Mouse (Mus musculus): ENCODE data around the gene Cbx6.

The Cbx6 gene
- long read RNA-seq, experiment 1, full-length matches to known transcripts, result 2 of 3 reads
- long read RNA-seq, experiment 1, partial matches to known transcripts, result 1 of 3 reads
- long read RNA-seq, experiment 1, other reads (novel, unspliced or antisense), result 0 of 3 reads
- long read RNA-seq, experiment 2, full-length matches to known transcripts, result 3 of 3 reads
- long read RNA-seq, experiment 2, partial matches to known transcripts, result 0 of 3 reads
- long read RNA-seq, experiment 2, other reads (novel, unspliced or antisense), result 0 of 3 reads

DNA sequence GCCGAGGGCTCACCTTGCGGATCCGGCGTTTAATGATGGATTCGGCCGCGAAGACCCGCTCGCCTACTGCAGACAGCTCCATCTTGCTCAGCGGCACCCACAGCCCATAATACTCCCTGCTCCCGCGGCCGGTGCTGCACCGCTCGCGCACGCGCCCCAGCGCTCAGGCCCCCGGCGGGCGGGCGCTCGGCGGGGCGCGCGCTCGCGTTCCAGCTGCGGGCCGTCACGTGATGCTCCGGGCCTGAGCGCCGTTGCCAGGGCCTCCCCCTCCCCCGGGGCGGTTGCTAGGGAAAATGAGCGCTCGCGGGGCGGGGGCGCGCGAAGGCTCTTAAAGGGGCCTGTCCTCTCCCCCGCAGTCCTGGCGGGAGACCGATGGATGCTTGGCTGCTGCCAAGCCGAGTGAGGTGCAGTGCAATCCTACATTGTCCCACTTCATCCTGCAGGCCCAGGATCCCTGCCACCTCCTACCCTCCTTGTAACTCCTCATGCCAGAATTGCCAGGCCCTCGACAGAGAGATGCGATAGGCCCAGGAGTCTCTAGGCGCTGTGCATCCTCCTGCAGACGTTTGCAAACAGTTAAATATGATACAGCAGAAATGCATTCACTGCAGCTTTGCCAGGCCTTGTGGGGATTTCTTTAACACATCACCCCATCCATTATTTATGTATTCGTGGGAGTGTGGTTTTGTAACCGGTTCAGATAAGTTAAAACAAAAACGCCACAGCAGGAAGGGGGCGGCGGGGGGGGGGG lies at the start of gene Cbx6, which contains the start of gene Npcd:
Gene Cbx6, minus strand, starts transcription at position 559 of the 751 bp plus-strand sequence.
Gene Npcd, minus strand, starts transcription at position 108 of the 751 bp plus-strand sequence.
- intact Hi-C loops (cut with DNase I), result loop anchor here (5.0 to 10.0 kb wide), 2 partner anchors 82 to 240 kb away; no protein-coding TSS in a partner anchor

GRCm38 (mm10) chr15:79883352-79883822 lies 48.9 kb upstream of the Cbx6 start:
- intact Hi-C loops (cut with DNase I), result loop anchor here (2.0 kb wide), 1 partner anchor 53 kb away; no protein-coding TSS in a partner anchor

- intact Hi-C loops (cut with DNase I), result loop anchor here (2.0 kb wide), 1 partner anchor 52 kb away; no protein-coding TSS in a partner anchor
These were observed 48.3 kb upstream of the Cbx6 start for GRCm38 (mm10) chr15:79882623-79883267.

DNA sequence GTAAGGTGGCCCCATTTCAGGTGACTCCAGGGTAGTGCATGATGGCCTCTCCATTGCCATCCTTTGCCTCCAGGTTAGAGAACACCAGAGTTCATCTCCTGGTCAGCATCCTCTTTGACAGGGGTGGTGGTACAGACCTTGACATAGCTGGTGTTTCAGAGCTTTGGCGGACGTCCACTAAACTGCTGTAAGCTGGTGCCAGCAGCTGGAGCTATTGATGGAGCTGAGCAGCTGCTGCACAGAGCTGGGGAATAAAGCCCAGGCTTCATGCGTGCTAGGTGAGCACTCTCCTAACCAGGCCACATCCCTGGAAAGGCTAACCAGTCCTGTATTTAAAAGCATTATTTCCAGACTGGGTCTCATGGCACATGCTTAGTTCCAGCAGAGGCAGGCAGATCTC lies 46.0 kb upstream of the Cbx6 start:
- intact Hi-C loops (cut with DNase I), result no loop called here

DNA sequence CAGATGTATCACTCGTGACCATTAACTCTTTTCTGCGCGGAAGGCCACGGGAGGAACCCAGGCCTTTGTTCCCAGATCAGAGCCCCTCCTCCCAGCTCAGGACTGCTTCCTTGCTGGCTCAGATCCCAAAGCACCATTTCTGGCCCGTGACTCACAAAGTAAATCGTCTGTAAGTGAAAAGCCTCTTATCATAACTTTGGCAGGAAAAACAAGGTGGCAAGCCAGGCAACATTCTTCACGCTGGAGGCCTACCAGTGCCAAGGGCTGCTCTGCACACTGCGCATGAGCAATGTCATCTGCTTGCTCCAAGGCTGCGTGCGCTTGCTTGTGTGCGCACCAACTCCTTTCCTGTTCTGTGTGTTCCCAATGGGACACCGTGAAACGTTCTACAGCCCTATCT lies 44.8 kb upstream of the Cbx6 start:
- intact Hi-C loops (cut with DNase I), result no loop called here

- intact Hi-C loops (cut with DNase I), result no loop called here
These were observed 44.2 kb upstream of the Cbx6 start for GRCm38 (mm10) chr15:79878725-79879136.

DNA sequence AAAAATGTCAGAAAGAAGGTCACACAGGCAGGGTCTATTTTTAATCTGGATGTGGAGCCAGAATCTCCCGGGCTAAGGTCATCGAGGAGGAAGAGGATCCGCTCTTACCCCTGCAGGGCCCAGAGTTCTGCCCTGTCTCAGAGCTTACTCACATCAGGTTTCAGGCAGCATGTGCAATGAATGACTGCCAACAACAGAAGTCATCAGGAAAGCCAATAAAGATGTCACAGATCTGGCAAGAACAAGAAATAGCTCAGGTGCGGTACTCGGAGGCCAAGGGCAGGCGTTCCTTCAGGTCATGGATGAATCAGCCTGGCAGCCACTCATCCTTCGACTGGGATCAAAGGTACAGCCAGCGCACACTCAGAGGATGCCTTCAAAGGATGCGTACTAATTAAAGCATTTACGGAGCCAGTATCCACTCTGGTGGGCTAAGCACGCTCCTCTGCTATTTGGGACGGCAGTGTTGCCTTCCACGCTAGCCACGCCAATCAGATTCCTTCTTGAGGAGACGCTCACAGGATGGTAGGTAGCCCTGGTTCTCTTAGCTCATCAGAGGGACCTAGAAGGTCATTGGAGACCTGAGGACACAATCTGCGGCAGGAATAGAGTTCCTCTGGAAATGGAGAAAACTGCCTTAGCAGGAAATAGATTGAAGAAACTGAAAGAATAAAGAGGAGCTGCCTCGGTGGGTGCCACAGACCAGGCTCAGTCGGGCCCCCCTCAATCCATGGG lies 40.9 kb upstream of the Cbx6 start:
- intact Hi-C loops (cut with DNase I), result no loop called here

DNA sequence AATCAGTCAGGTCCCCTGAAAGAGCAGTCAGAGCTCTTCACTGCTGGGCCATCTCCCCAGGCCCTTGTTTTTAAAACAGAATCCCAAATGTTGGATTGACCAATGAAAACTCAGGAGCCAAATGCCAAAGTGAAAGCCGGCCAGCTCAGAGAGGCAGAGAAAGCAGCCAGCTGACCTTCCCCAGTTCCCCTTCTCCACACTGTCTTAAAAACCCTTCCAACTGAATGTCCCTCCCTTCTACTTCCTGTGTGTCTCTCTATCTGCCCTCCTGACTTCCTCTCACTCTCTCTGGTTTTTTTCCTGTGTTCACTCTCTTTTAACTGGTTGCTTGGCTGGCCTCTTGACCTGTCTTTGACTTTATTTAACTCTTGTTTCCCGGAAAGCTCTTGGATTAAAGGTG lies 39.5 kb upstream of the Cbx6 start:
- intact Hi-C loops (cut with DNase I), result no loop called here

DNA sequence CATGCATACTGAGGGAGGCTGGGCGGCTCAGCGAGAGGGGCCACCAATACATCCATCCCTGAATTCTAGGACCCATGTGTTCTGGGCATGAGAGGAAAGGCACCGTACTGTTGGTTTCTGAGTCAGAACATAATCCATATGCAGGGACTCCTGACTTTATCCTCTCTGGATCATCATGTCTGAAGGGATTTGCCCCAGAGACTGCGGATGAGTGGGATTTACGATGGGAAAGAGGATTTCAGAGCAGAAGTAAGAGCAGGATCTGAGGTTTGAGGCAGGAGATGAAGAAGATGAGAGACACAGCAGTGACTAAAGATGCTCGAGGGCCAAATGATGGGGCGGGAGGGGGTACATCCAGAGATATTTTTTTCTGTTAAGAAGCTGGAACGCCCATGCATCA lies 39.1 kb upstream of the Cbx6 start:
- intact Hi-C loops (cut with DNase I), result no loop called here

GRCm38 (mm10) chr15:79867260-79868002 lies 32.9 kb upstream of the Cbx6 start:
- intact Hi-C loops (cut with DNase I), result no loop called here

GRCm38 (mm10) chr15:79859821-79860220 lies 25.3 kb upstream of the Cbx6 start:
- intact Hi-C loops (cut with DNase I), result no loop called here

DNA sequence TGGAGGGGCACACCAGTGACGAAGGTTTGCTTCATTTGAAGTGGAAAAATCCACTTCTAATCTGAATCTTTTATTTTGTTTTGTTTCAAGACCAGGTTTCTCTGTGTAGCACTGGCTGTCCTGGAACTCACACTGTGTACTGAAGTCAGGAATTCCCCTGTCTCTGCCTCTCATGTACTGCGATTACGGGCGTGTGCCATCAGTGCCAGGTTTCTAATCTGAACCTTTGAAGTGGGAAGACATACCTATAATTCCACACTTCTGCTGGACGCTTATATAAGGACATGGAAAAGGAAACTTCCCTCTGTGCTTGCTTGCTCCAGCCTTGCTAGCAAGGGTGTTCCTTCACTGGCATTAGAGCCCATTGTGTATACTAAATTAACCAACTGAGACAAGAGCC lies 24.5 kb upstream of the Cbx6 start:
- intact Hi-C loops (cut with DNase I), result no loop called here

GRCm38 (mm10) chr15:79850143-79850542 lies 15.7 kb upstream of the Cbx6 start:
- intact Hi-C loops (cut with DNase I), result no loop called here

GRCm38 (mm10) chr15:79847100-79847499 lies 12.6 kb upstream of the Cbx6 start:
- intact Hi-C loops (cut with DNase I), result no loop called here

DNA sequence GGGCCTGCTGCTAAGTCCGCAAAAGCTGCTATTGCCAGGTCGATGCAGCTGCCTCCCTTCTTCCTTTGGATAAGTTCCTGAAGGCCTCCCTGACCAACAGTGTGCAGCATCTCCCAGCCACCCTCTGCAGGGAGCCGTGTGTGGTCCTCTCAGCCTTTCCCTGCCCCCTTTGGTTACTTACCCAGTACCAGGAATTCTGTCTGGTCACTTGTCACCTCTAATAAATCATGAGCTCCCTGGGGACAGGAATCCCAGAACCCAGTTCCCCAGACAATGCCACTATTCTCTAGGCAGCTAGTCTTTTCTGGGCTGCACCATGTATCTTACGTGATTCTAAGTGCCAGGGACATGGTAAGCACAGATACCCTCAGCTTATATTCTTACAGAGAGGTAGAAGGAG lies 11.5 kb upstream of the Cbx6 start:
- intact Hi-C loops (cut with DNase I), result no loop called here

GRCm38 (mm10) chr15:79842985-79843384 lies 8.5 kb upstream of the Cbx6 start:
- intact Hi-C loops (cut with DNase I), result no loop called here

- intact Hi-C loops (cut with DNase I), result no loop called here
These were observed 5.8 kb upstream of the Cbx6 start for GRCm38 (mm10) chr15:79840281-79840680.

DNA sequence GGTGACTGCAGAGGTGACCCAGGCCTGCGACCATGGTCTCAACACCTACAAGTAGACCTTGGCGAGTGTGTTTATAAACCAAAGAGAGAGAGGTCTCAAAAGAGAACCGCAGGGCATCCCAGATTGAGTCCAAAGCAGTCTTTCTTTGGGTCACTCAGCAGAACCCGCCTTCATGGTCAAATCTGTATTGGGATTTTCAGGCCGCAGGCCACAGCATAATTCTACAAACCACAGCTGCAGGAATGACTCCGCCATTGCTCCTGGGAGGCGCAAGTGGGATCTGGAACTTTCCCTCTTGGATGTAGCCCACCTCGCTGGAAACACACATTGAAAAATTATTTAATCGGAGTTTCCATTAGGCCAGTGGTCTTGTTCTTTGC lies 383 bp upstream of the Cbx6 start:
- intact Hi-C loops (cut with DNase I), result loop anchor here (5.0 to 10.0 kb wide), 2 partner anchors 83 to 240 kb away; no protein-coding TSS in a partner anchor

DNA sequence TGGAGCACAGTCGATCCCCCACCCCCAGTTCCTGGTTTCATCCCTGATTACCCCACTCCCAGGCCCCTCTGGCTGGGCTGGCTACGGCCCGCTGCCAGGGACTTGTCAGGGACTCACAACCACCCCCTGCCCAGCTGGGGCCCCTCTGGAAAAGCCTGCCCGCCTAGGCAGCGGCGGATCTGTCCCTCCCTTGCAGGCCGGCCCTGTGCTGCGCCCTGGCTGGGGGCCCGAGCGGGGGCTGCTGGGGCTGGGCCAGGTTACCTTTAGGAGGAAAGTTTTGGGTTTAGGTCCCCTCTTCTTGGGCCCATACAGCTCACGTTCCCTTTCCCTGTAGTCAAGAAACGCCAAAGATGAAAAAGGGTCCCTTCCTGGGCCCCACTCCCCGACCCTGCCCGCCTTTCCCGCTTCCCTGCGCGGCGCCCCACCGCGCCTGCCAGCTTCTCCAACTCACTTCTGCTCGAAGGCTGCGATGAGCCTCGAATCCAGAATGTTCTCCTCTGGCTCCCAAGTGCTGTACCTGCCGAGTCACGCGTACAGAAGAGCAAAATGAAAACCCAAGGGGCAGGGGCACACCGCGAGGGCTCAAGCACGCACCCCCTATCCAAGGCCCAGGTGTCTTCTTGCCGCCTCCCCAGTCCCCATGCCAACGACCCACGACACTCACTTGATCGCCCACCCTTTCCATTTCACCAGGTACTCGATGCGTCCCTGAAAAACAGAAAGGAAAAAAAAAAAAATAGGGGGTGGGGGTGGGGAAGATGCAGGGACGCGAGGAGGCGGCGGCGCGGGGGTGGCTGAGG lies 1.0 kb downstream of the Cbx6 start:
- intact Hi-C loops (cut with DNase I), result loop anchor here (5.0 to 10.0 kb wide), 2 partner anchors 81 to 241 kb away; no protein-coding TSS in a partner anchor
